ENCODE assay signal across 8 mouse cellular contexts in genomic region chr11:120642939-120643600, GRCm38 (mm10). TPM values are rescaled to one million over a fixed set of nuclear protein-coding genes. Genes with fewer than 3 reads are reported as not detected.
DNase-seq lines count a peak whose midpoint lies in the region; ATAC-seq and TF ChIP-seq lines count a peak whose summit lies in the region.

No protein-coding gene starts in this region.

- TF ChIP-seq POLR2A in spleen, adult 2 months (IDR thresholded peaks at IDR 0.05; ENCODE audit: low read depth, low read length): no peak

- H3K36me3 ChIP-seq in spleen, adult 2 months (ENCODE audit: control insufficient read depth, insufficient read depth, low read length): no peaks in the 10 kb centered on the region
- no peaks in the 10 kb centered on the region for H3K36me3 ChIP-seq in intestine, embryonic 14.5 days (ENCODE audit: control insufficient read depth, insufficient read depth, low read length)
- H3K36me3 ChIP-seq in midbrain, postnatal 0 days (ENCODE audit: insufficient read depth, low read length): no peaks in the 10 kb centered on the region

- no peak overlapping the region for H3K27ac ChIP-seq in spleen, adult 2 months (ENCODE audit: insufficient read depth, low read length)
- no peak overlapping the region for H3K27ac ChIP-seq in intestine, embryonic 14.5 days (ENCODE audit: low read depth)
- H3K27ac ChIP-seq in midbrain, postnatal 0 days (ENCODE audit: low read depth, low read length): peak overlapping the region; percentile 3; the same call in 1 of the 2 replicates

- WGBS in spleen, adult 2 months: 2% methylated on average over 18 of the region's 18 CpGs
- WGBS in intestine, embryonic 14.5 days: under 1% methylated on average over 18 of the region's 18 CpGs
- WGBS in midbrain, postnatal 0 days: 3% methylated on average over 18 of the region's 18 CpGs

- ATAC-seq in intestine, embryonic 14.5 days (replicated peaks; ENCODE audit: low FRiP score, low TSS enrichment, low read depth): peak; percentile 40
- ATAC-seq in midbrain, postnatal 0 days (ENCODE audit: low FRiP score): peak; percentile 39; the same call in 1 of the 2 replicates

- peak; percentile 49 to 58 for DNase-seq in cerebellum, postnatal 10 days
- DNase-seq in cerebellum, adult 11 months: no peak
- no peak for DNase-seq in spleen, adult 2 months (ENCODE audit: low read depth in 1 of 2, low spot score in 2 of 2)
- DNase-seq in spleen, postnatal 10 days (ENCODE audit: low spot score in 2 of 2): no peak
- DNase-seq in intestine, embryonic 14.5 days (ENCODE audit: low spot score): no peak
- DNase-seq in midbrain, postnatal 0 days (ENCODE audit: low spot score): no peak
- no peak for DNase-seq in urinary bladder, postnatal 14 days (ENCODE audit: low spot score)
- DNase-seq in embryo, embryonic 11 days: no peak

- no peaks in the 10 kb centered on the region for H3K9me3 ChIP-seq in intestine, embryonic 14.5 days (ENCODE audit: control insufficient read depth, low read length)
- H3K9me3 ChIP-seq in midbrain, postnatal 0 days (ENCODE audit: low read length): no peaks in the 10 kb centered on the region

- peak overlapping the region; percentile 60 for H3K4me3 ChIP-seq in spleen, adult 2 months (ENCODE audit: extremely low read depth, insufficient read depth, insufficient read length)
- peak overlapping the region; percentile 49 for H3K4me3 ChIP-seq in intestine, embryonic 14.5 days (ENCODE audit: low read depth, low read length)
- peak overlapping the region; percentile 38 for H3K4me3 ChIP-seq in midbrain, postnatal 0 days (ENCODE audit: low read depth, low read length)

- no peaks in the 10 kb centered on the region for H3K27me3 ChIP-seq in spleen, adult 2 months (ENCODE audit: control insufficient read depth, insufficient read depth, low read length)
- H3K27me3 ChIP-seq in intestine, embryonic 14.5 days (replicated peaks; ENCODE audit: control insufficient read depth, insufficient read depth, low read length): no peaks in the 10 kb centered on the region
- H3K27me3 ChIP-seq in midbrain, postnatal 0 days (ENCODE audit: insufficient read depth, low read length): no peaks in the 10 kb centered on the region

- peaks cover 9% of the 10 kb centered on the region; the same call in 1 of the 2 replicates for H3K4me1 ChIP-seq in spleen, adult 2 months (ENCODE audit: control insufficient read depth, insufficient read depth, insufficient read length)
- peaks cover 7% of the 10 kb centered on the region for H3K4me1 ChIP-seq in intestine, embryonic 14.5 days (replicated peaks; ENCODE audit: control insufficient read depth, insufficient read depth, low read length)
- H3K4me1 ChIP-seq in midbrain, postnatal 0 days (ENCODE audit: insufficient read depth, low read length): peaks cover 3% of the 10 kb centered on the region; the same call in 1 of the 2 replicates

- TF ChIP-seq CTCF in spleen, adult 2 months (IDR thresholded peaks at IDR 0.05; ENCODE audit: extremely low read depth, insufficient read depth, insufficient read length, insufficient replicate concordance): no peak
- no peak for TF ChIP-seq CTCF in midbrain, postnatal 0 days (IDR thresholded peaks at IDR 0.05)

- peak overlapping the region; percentile 74 for H3K4me2 ChIP-seq in intestine, embryonic 14.5 days (ENCODE audit: low read length)
- H3K4me2 ChIP-seq in midbrain, postnatal 0 days (ENCODE audit: low read depth, low read length, poor library complexity, severe bottlenecking): peak overlapping the region; percentile 78

- H3K9ac ChIP-seq in intestine, embryonic 14.5 days (ENCODE audit: low read length): peak overlapping the region; percentile 52
- peak overlapping the region; percentile 69 for H3K9ac ChIP-seq in midbrain, postnatal 0 days (replicated peaks; ENCODE audit: low read length, poor library complexity, severe bottlenecking)

RNA-seq across cellular contexts. Expression of gene Pycr1, which starts 0.5 kb away (rescaled TPM):
- polyA plus RNA-seq in spleen, adult 2 months (2012; rRNA removed): 7.5 and 8.7 TPM in 2 replicates
- 22.4 and 23.2 TPM in 2 replicates for polyA plus RNA-seq in intestine, embryonic 14.5 days (2014; fragmentation: Nextera tagmentation; extraction: Ambion mirVana)
- total RNA-seq in midbrain, postnatal 0 days (2014; rRNA removed): 8.6 and 10.8 TPM in 2 replicates
- 10.4 and 11.7 TPM in 2 replicates for polyA plus RNA-seq in midbrain, postnatal 0 days (2015; fragmentation: Nextera tagmentation; extraction: Ambion mirVana)

RNA-seq across cellular contexts. Expression of gene Myadml2, which starts 4.9 kb away (rescaled TPM):
- 0.83 and 1.5 TPM in 2 replicates for polyA plus RNA-seq in spleen, adult 2 months (2012; rRNA removed)
- 0.32 TPM in 1 of 2 replicates, not detected in the other for polyA plus RNA-seq in intestine, embryonic 14.5 days (2014; fragmentation: Nextera tagmentation; extraction: Ambion mirVana)
- total RNA-seq in midbrain, postnatal 0 days (2014; rRNA removed): 1.5 and 1.6 TPM in 2 replicates
- polyA plus RNA-seq in midbrain, postnatal 0 days (2015; fragmentation: Nextera tagmentation; extraction: Ambion mirVana): 1.4 and 1.7 TPM in 2 replicates

RNA-seq across cellular contexts. Expression of gene Mafg, which starts 9.7 kb away (rescaled TPM):
- polyA plus RNA-seq in spleen, adult 2 months (2012; rRNA removed): 29.9 and 31.3 TPM in 2 replicates
- 20.1 and 25.0 TPM in 2 replicates for polyA plus RNA-seq in intestine, embryonic 14.5 days (2014; fragmentation: Nextera tagmentation; extraction: Ambion mirVana)
- 42.1 and 46.5 TPM in 2 replicates for total RNA-seq in midbrain, postnatal 0 days (2014; rRNA removed)
- 40.8 and 41.7 TPM in 2 replicates for polyA plus RNA-seq in midbrain, postnatal 0 days (2015; fragmentation: Nextera tagmentation; extraction: Ambion mirVana)

RNA-seq across cellular contexts. Expression of gene Notum, which starts 17.9 kb away (rescaled TPM):
- 0.08 and 0.38 TPM in 2 replicates for polyA plus RNA-seq in spleen, adult 2 months (2012; rRNA removed)
- polyA plus RNA-seq in intestine, embryonic 14.5 days (2014; fragmentation: Nextera tagmentation; extraction: Ambion mirVana): 1.1 and 1.3 TPM in 2 replicates
- total RNA-seq in midbrain, postnatal 0 days (2014; rRNA removed): 5.5 and 10.5 TPM in 2 replicates
- polyA plus RNA-seq in midbrain, postnatal 0 days (2015; fragmentation: Nextera tagmentation; extraction: Ambion mirVana): 3.1 and 3.6 TPM in 2 replicates

RNA-seq across cellular contexts. Expression of gene Sirt7, which starts 18.0 kb away (rescaled TPM):
- 119 and 139 TPM in 2 replicates for polyA plus RNA-seq in spleen, adult 2 months (2012; rRNA removed)
- polyA plus RNA-seq in intestine, embryonic 14.5 days (2014; fragmentation: Nextera tagmentation; extraction: Ambion mirVana): 31.8 and 35.6 TPM in 2 replicates
- total RNA-seq in midbrain, postnatal 0 days (2014; rRNA removed): 31.3 and 39.7 TPM in 2 replicates
- polyA plus RNA-seq in midbrain, postnatal 0 days (2015; fragmentation: Nextera tagmentation; extraction: Ambion mirVana): 34.7 and 36.0 TPM in 2 replicates

Comparison
In these comparisons a context has a peak if more than half of its experiments do, and no peak if none do; other contexts are left out.
1. DNase-seq: peak in cerebellum, postnatal 10 days (2 of 2); none in cerebellum, adult 11 months (single experiment), spleen, adult 2 months (0 of 2), spleen, postnatal 10 days (0 of 2), intestine, embryonic 14.5 days (single experiment), midbrain, postnatal 0 days (single experiment), urinary bladder, postnatal 14 days (single experiment) and embryo, embryonic 11 days (single experiment).
2. Peak in every context shown above with its lines, with median percentiles within 50 percentile points of each other: H3K4me3 ChIP-seq.